Mouse (Mus musculus): ENCODE results near the gene Fbxo7. TPM values are rescaled to one million over a fixed set of nuclear protein-coding genes. Genes with fewer than 3 reads are reported as not detected.

The Fbxo7 gene
- polyA plus RNA-seq, 1 experiment from 2014 or later, result 24.2 TPM

DNA sequence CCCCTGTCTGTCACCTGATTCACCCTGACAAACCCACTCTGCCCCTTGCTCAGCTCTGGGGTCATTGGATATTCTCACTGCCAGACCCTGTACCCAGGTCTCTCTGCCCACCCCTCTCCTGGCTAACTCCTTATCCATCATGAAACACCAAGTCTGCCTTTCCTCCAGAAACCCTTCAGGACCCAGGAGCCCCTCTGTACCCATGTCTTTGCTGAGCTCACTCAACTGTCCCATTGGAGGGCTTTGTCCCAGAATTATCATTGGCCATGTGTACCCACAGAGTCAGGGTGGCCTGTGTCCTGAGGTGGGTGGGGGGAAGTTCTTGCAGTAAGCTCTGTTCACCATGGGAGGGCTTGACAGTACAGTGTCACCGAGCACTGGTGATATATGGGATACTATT, 43.9 kb downstream of the Fbxo7 start:
- Histone ChIP-seq H3K27me3 (ENCODE audit: control insufficient read depth, insufficient read depth, low read length) (no peaks in the 10 kb centered on the region), H3K27ac (ENCODE audit: low read length) (no peak overlapping the region), H3K9ac (ENCODE audit: low read length) (no peak overlapping the region), H3K4me3 (ENCODE audit: low read length) (no peak overlapping the region), H3K4me1 (ENCODE audit: control insufficient read depth, insufficient read depth, low read length) (peaks cover 2% of the 10 kb centered on the region; the same call in 1 of the 2 replicates), H3K9me3 (replicated peaks; ENCODE audit: control insufficient read depth, low read length) (peaks cover 3% of the 10 kb centered on the region; the same call in 1 of the 2 replicates), H3K4me2 (ENCODE audit: low read depth, low read length) (no peak overlapping the region), H3K36me3 (ENCODE audit: control insufficient read depth, insufficient read depth) (no peaks in the 10 kb centered on the region)
- no peak for ATAC-seq (replicated peaks; ENCODE audit: extremely low read depth, insufficient read depth, low FRiP score)
- WGBS, result 62% methylated on average over 1 of the region's 1 CpGs

DNA sequence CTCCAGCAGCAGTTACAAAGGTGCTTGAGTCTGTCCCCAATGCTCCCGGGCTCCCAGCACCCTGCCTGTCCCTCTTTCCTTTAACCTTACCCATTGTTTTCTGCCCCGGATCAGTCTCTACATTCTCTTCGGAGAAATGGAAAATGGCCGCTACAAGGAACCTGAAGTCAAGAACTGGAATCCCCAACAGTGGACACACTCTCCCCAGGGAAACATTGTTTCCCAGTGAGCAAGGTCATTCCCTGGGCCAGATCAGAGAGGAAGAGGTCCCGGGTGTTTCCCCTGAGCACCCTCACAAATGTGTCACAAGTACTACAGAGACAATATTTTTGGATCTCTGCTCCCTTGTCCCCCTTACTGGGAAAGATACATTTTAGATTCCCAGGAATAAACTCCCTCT, 44.9 kb downstream of the Fbxo7 start:
- Histone ChIP-seq H3K27ac (ENCODE audit: low read length) (no peak overlapping the region), H3K4me2 (ENCODE audit: low read depth, low read length) (no peak overlapping the region), H3K9ac (ENCODE audit: low read length) (no peak overlapping the region), H3K27me3 (ENCODE audit: control insufficient read depth, insufficient read depth, low read length) (no peaks in the 10 kb centered on the region), H3K4me3 (ENCODE audit: low read length) (no peak overlapping the region), H3K9me3 (replicated peaks; ENCODE audit: control insufficient read depth, low read length) (peaks cover 3% of the 10 kb centered on the region; the same call in 1 of the 2 replicates), H3K4me1 (ENCODE audit: control insufficient read depth, insufficient read depth, low read length) (peaks cover 2% of the 10 kb centered on the region; the same call in 1 of the 2 replicates), H3K36me3 (ENCODE audit: control insufficient read depth, insufficient read depth) (no peaks in the 10 kb centered on the region)
- WGBS, result 66% methylated on average over 5 of the region's 5 CpGs
- ATAC-seq (replicated peaks; ENCODE audit: extremely low read depth, insufficient read depth, low FRiP score), result no peak

DNA sequence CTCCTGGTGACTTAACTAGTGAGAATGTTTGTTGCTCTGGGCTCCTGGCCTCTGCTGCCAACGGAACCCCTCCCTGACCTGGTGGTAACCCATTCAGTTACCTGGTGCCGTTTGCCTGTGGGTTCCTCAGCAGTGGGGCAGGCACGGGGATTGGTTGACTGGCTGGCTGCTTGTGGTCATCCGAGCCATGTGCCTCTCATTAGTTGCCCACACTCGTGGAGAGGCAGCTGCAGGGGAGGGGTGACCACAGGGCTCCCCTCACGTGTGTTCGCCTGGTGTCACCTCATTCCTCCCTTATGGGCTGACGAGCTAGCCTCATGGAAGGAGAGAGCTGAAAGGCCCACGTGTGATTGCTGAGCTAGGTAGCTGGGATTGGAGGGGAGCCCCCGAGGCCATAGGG, 46.1 kb downstream of the Fbxo7 start:
- Histone ChIP-seq H3K36me3 (ENCODE audit: control insufficient read depth, insufficient read depth) (no peaks in the 10 kb centered on the region), H3K4me2 (ENCODE audit: low read depth, low read length) (no peak overlapping the region), H3K9ac (ENCODE audit: low read length) (no peak overlapping the region), H3K27me3 (ENCODE audit: control insufficient read depth, insufficient read depth, low read length) (no peaks in the 10 kb centered on the region), H3K4me1 (ENCODE audit: control insufficient read depth, insufficient read depth, low read length) (peaks cover 2% of the 10 kb centered on the region; the same call in 1 of the 2 replicates), H3K4me3 (ENCODE audit: low read length) (no peak overlapping the region), H3K9me3 (replicated peaks; ENCODE audit: control insufficient read depth, low read length) (no peaks in the 10 kb centered on the region), H3K27ac (ENCODE audit: low read length) (no peak overlapping the region)
- ATAC-seq (replicated peaks; ENCODE audit: extremely low read depth, insufficient read depth, low FRiP score), result no peak
- 64% methylated on average over 10 of the region's 10 CpGs for WGBS

DNA sequence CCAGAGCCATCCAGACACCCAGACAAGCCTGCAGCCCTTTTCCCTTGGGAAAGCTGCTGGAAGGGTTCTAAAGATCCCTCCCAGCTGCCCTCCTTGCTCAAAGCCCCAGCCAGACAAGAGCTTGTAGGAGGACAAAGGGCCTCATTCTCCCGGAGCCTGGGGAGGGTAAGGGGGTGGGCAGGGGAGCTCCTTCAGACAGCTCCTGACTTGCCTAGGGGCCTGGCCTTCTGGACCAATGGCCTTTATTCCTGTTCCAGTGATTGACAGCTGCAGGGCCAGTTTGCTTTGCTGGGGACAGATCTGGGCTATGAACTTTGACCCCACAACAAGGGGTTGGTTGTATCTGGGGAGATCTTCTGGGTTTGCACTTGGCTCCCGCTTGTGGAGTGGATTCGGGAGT, 47.6 kb downstream of the Fbxo7 start:
- Histone ChIP-seq H3K4me3 (ENCODE audit: low read length) (no peak overlapping the region), H3K4me1 (ENCODE audit: control insufficient read depth, insufficient read depth, low read length) (peaks cover 2% of the 10 kb centered on the region; the same call in 1 of the 2 replicates), H3K36me3 (ENCODE audit: control insufficient read depth, insufficient read depth) (no peaks in the 10 kb centered on the region), H3K9ac (ENCODE audit: low read length) (no peak overlapping the region), H3K9me3 (replicated peaks; ENCODE audit: control insufficient read depth, low read length) (no peaks in the 10 kb centered on the region), H3K27me3 (ENCODE audit: control insufficient read depth, insufficient read depth, low read length) (no peaks in the 10 kb centered on the region), H3K4me2 (ENCODE audit: low read depth, low read length) (no peak overlapping the region), H3K27ac (ENCODE audit: low read length) (no peak overlapping the region)
- no peak for ATAC-seq (replicated peaks; ENCODE audit: extremely low read depth, insufficient read depth, low FRiP score)
- 50% methylated on average over 3 of the region's 3 CpGs for WGBS

DNA sequence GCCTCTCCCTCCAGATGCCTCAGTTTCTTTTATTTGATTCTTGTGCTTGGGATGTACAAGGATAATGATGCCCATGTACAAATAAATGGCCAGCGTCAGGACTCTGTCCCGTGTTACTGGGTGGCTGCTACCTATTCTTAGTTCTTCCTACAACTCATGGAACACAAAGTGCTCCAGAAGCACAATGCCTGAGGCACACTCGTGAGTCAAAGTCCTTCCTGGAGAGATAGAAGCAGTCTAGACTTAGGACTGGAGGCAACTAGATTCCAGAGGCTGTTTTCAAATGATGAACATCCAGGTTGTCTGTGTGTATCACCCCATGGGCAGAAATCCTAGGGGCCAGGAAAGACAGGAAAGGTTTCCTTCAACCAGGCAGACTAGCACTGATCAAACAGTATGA, 49.0 kb downstream of the Fbxo7 start:
- H3K27me3 ChIP-seq (ENCODE audit: control insufficient read depth, insufficient read depth, low read length), result no peaks in the 10 kb centered on the region
- 75% methylated on average over 3 of the region's 3 CpGs for WGBS
- H3K4me2 ChIP-seq (ENCODE audit: low read depth, low read length), result no peak overlapping the region
- H3K4me1 ChIP-seq (ENCODE audit: control insufficient read depth, insufficient read depth, low read length), result no peaks in the 10 kb centered on the region
- H3K9me3 ChIP-seq (replicated peaks; ENCODE audit: control insufficient read depth, low read length), result no peaks in the 10 kb centered on the region
- ATAC-seq (replicated peaks; ENCODE audit: extremely low read depth, insufficient read depth, low FRiP score), result no peak
- H3K4me3 ChIP-seq (ENCODE audit: low read length), result no peak overlapping the region
- no peak overlapping the region for H3K27ac ChIP-seq (ENCODE audit: low read length)
- no peaks in the 10 kb centered on the region for H3K36me3 ChIP-seq (ENCODE audit: control insufficient read depth, insufficient read depth)
- no peak overlapping the region for H3K9ac ChIP-seq (ENCODE audit: low read length)

DNA sequence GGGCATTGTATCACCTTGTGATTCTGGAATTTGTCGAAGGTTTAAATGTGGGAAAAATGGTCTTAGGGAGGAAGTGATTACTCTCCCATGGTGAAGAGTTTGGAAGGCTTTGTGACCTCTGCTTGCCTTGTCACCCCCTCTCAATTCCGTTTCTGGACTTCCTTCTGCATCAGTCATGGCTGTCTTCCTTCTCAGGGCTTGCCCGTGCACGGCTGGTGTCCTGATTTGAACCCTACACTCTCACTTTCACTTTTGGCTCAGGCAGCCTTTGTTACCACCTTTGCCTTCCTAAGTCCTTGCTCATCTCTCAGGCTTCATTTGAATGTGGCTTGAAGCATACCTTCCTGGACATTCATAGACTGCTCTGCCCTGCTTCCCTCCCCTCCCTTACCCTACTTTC, 52.4 kb downstream of the Fbxo7 start:
- ATAC-seq (replicated peaks; ENCODE audit: extremely low read depth, insufficient read depth, low FRiP score), result no peak
- no peaks in the 10 kb centered on the region for H3K9me3 ChIP-seq (replicated peaks; ENCODE audit: control insufficient read depth, low read length)
- no peak overlapping the region for H3K27ac ChIP-seq (ENCODE audit: low read length)
- 70% methylated on average over 4 of the region's 4 CpGs for WGBS
- H3K27me3 ChIP-seq (ENCODE audit: control insufficient read depth, insufficient read depth, low read length), result no peaks in the 10 kb centered on the region
- no peak overlapping the region for H3K4me2 ChIP-seq (ENCODE audit: low read depth, low read length)
- no peak overlapping the region for H3K9ac ChIP-seq (ENCODE audit: low read length)
- no peak overlapping the region for H3K4me3 ChIP-seq (ENCODE audit: low read length)
- H3K36me3 ChIP-seq (ENCODE audit: control insufficient read depth, insufficient read depth), result no peaks in the 10 kb centered on the region
- no peaks in the 10 kb centered on the region for H3K4me1 ChIP-seq (ENCODE audit: control insufficient read depth, insufficient read depth, low read length)

DNA sequence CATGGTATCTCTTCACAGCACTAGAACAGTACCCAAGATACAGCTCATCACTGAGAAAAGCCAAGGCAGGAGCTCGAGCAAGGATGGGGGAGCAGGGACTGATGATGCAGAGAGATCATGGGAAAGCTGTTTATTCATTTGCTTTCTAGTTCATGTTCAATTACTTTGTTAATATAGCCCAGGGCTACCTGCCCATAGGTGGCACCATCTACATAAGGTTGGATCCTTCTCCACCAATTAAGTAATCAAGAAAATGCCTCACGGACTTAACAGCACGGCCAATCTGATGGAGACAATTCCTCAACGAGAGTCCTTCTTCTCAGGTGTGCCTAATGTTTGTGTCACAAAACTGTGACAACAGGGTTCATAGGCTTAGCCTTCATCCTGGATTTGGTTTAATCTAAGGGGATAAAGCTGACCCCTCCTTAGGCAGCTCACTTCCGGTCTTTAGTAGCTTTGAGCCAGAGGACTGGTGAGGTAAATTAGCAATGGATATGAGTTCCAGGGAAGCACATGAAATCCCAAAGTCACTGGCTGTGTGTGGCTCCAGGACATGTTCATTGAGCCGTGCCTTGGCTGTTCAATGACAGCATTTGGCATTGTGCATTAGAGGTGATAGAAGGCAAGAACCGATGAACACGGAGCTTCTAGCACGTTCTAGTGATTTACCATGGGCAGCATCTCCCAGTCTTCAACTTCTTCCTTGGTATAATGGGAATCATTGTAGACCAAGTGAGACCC, 53.4 kb downstream of the Fbxo7 start:
- no peaks in the 10 kb centered on the region for H3K4me1 ChIP-seq (ENCODE audit: control insufficient read depth, insufficient read depth, low read length)
- no peaks in the 10 kb centered on the region for H3K36me3 ChIP-seq (ENCODE audit: control insufficient read depth, insufficient read depth)
- H3K4me3 ChIP-seq (ENCODE audit: low read length), result no peak overlapping the region
- no peak overlapping the region for H3K27ac ChIP-seq (ENCODE audit: low read length)
- no peaks in the 10 kb centered on the region for H3K27me3 ChIP-seq (ENCODE audit: control insufficient read depth, insufficient read depth, low read length)
- H3K4me2 ChIP-seq (ENCODE audit: low read depth, low read length), result no peak overlapping the region
- ATAC-seq (replicated peaks; ENCODE audit: extremely low read depth, insufficient read depth, low FRiP score), result no peak
- WGBS, result 72% methylated on average over 9 of the region's 9 CpGs
- no peak overlapping the region for H3K9ac ChIP-seq (ENCODE audit: low read length)
- no peaks in the 10 kb centered on the region for H3K9me3 ChIP-seq (replicated peaks; ENCODE audit: control insufficient read depth, low read length)

DNA sequence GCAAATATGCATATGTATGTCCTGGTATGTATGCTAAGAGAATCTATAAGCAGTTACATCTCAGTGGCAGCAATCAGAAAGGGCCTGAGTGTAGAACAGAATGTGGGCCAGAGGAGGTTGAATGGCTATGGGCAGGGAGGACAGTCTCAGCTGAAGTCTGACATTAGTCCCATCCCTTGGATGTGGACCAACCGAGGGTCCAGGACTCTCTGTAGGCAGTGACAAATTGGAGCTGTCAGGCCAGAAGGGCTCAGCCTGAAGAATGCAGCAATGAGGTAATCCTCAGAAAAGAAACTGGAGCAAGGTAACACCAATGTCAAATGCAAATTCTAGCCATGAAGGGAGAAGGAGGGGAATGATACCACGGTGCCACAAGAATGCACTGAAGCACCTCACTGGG, 55.5 kb downstream of the Fbxo7 start:
- no peak for ATAC-seq (replicated peaks; ENCODE audit: extremely low read depth, insufficient read depth, low FRiP score)
- H3K4me3 ChIP-seq (ENCODE audit: low read length), result no peak overlapping the region

DNA sequence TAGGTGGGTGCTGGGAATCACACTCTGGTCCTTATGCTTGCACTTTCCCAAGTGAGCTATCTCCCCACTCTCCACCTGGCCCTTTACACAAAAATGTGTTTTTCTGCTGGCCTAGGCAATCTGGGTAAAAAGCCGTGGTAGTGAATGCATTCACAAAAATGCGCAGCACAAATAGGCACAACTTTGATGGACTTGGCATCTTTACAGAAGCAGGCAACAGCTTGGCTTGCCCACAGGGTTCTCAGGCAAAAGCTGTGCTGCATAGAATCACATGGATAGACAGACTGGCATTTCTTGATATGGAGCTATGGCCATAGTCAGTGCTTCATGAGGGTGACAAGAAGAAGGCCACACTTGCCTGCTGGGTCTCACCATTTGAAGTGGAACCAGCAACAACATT, 57.0 kb downstream of the Fbxo7 start:
- no peak overlapping the region for H3K4me3 ChIP-seq (ENCODE audit: low read length)
- H3K4me2 ChIP-seq (ENCODE audit: low read depth, low read length), result no peak overlapping the region
- WGBS, result 90% methylated on average over 2 of the region's 2 CpGs
- no peak for ATAC-seq (replicated peaks; ENCODE audit: extremely low read depth, insufficient read depth, low FRiP score)
- H3K9me3 ChIP-seq (replicated peaks; ENCODE audit: control insufficient read depth, low read length), result no peaks in the 10 kb centered on the region
- H3K27me3 ChIP-seq (ENCODE audit: control insufficient read depth, insufficient read depth, low read length), result no peaks in the 10 kb centered on the region
- H3K4me1 ChIP-seq (ENCODE audit: control insufficient read depth, insufficient read depth, low read length), result no peaks in the 10 kb centered on the region
- no peak overlapping the region for H3K27ac ChIP-seq (ENCODE audit: low read length)
- H3K36me3 ChIP-seq (ENCODE audit: control insufficient read depth, insufficient read depth), result no peaks in the 10 kb centered on the region
- no peak overlapping the region for H3K9ac ChIP-seq (ENCODE audit: low read length)

More for the DNA sequence above, 55.5 kb downstream of the Fbxo7 start:
- 67% methylated on average over 2 of the region's 2 CpGs for WGBS
- no peaks in the 10 kb centered on the region for H3K4me1 ChIP-seq (ENCODE audit: control insufficient read depth, insufficient read depth, low read length)
- H3K27ac ChIP-seq (ENCODE audit: low read length), result no peak overlapping the region
- no peaks in the 10 kb centered on the region for H3K27me3 ChIP-seq (ENCODE audit: control insufficient read depth, insufficient read depth, low read length)
- no peak overlapping the region for H3K9ac ChIP-seq (ENCODE audit: low read length)
- no peak overlapping the region for H3K4me2 ChIP-seq (ENCODE audit: low read depth, low read length)
- no peaks in the 10 kb centered on the region for H3K36me3 ChIP-seq (ENCODE audit: control insufficient read depth, insufficient read depth)
- H3K9me3 ChIP-seq (replicated peaks; ENCODE audit: control insufficient read depth, low read length), result no peaks in the 10 kb centered on the region

Measured in heart, embryonic 16.5 days (tissue).